Comparison of ENCODE assay signal across 9 mouse cellular contexts in genomic region chr17:12990567-12991145, GRCm38 (mm10). TPM values are rescaled to one million over a fixed set of nuclear protein-coding genes. Genes with fewer than 3 reads are reported as not detected.
DNase-seq lines count a peak whose midpoint lies in the region; ATAC-seq and TF ChIP-seq lines count a peak whose summit lies in the region.
"Had no signal": no experiment of that assay in that cellular context is flagged by ENCODE, and none has a peak within 500 bp of the region (broad histone marks: within the 10 kb centered on the region; RNA-seq: fewer than 3 reads in every experiment).

No protein-coding gene starts in this region.

- ATAC-seq in lung, embryonic 16.5 days (ENCODE audit: low read depth), result no peak
- no peak for ATAC-seq in embryonic facial prominence, embryonic 13.5 days (ENCODE audit: insufficient number of reproducible peaks, insufficient read depth, low FRiP score, low TSS enrichment, low read depth)

- H3K36me3 ChIP-seq in lung, embryonic 16.5 days (ENCODE audit: control insufficient read depth, insufficient read depth, low read length), result peaks cover 6% of the 10 kb centered on the region; the same call in 1 of the 2 replicates
- H3K36me3 ChIP-seq in embryonic facial prominence, embryonic 13.5 days, result peaks cover 16% of the 10 kb centered on the region
- H3K36me3 ChIP-seq in limb, embryonic 10.5 days, result peaks cover 33% of the 10 kb centered on the region
- H3K36me3 ChIP-seq in small intestine, adult 2 months (ENCODE audit: control insufficient read depth, insufficient read depth, low read length), result 0 out of 2 replicates have a peak, but pooled peaks cover 1% of the 10 kb centered on the region

- H3K9me3 ChIP-seq in lung, embryonic 16.5 days (ENCODE audit: control insufficient read depth, low read length), result no peaks in the 10 kb centered on the region
- no peaks in the 10 kb centered on the region for H3K9me3 ChIP-seq in embryonic facial prominence, embryonic 13.5 days
- H3K9me3 ChIP-seq in limb, embryonic 10.5 days (replicated peaks), result no peaks in the 10 kb centered on the region

- H3K4me3 ChIP-seq in lung, embryonic 16.5 days (ENCODE audit: low read length), result peak overlapping the region; percentile 100
- H3K4me3 ChIP-seq in embryonic facial prominence, embryonic 13.5 days, result peak overlapping the region; percentile 96
- peak overlapping the region; percentile 99 for H3K4me3 ChIP-seq in limb, embryonic 10.5 days
- H3K4me3 ChIP-seq in small intestine, adult 2 months (ENCODE audit: low read depth, low read length), result peak overlapping the region; percentile 73

- intact Hi-C loops in left cerebral cortex, postnatal 36 days (cut with DNase I), result loop anchor here (5.0 kb wide), 1 partner anchor 73 kb away; the partner anchor contains the start of genes Mrpl18 and Tcp1

- no peak overlapping the region for H3K27ac ChIP-seq in lung, embryonic 16.5 days (ENCODE audit: low read length)
- peak overlapping the region; percentile 100 for H3K27ac ChIP-seq in embryonic facial prominence, embryonic 13.5 days
- peak overlapping the region; percentile 100; the same call in 1 of the 2 replicates for H3K27ac ChIP-seq in limb, embryonic 10.5 days
- H3K27ac ChIP-seq in small intestine, adult 2 months (ENCODE audit: insufficient read depth, low read depth, low read length), result no peak overlapping the region

- WGBS in lung, embryonic 16.5 days, result 34% methylated on average over 8 of the region's 8 CpGs
- WGBS in embryonic facial prominence, embryonic 13.5 days, result 59% methylated on average over 8 of the region's 8 CpGs
- WGBS in limb, embryonic 10.5 days, result 76% methylated on average over 8 of the region's 8 CpGs
- WGBS in small intestine, adult 2 months, result 13% methylated on average over 8 of the region's 8 CpGs

- peaks cover 5% of the 10 kb centered on the region; the same call in 1 of the 2 replicates for H3K4me1 ChIP-seq in lung, embryonic 16.5 days (replicated peaks; ENCODE audit: control insufficient read depth, insufficient read depth, low read length)
- H3K4me1 ChIP-seq in embryonic facial prominence, embryonic 13.5 days, result peaks cover 7% of the 10 kb centered on the region
- H3K4me1 ChIP-seq in limb, embryonic 10.5 days, result peaks cover 5% of the 10 kb centered on the region
- H3K4me1 ChIP-seq in small intestine, adult 2 months (ENCODE audit: control insufficient read depth, insufficient read depth, insufficient read length, low read length), result peaks cover 2% of the 10 kb centered on the region; the same call in 1 of the 2 replicates

- no peak for TF ChIP-seq POLR2A in small intestine, adult 2 months (IDR thresholded peaks at IDR 0.05; ENCODE audit: low read depth, low read length)

- H3K9ac ChIP-seq in lung, embryonic 16.5 days (ENCODE audit: low read length), result peak overlapping the region; percentile 100
- H3K9ac ChIP-seq in embryonic facial prominence, embryonic 13.5 days, result peak overlapping the region; percentile 100

- H3K27me3 ChIP-seq in lung, embryonic 16.5 days (ENCODE audit: control insufficient read depth, insufficient read depth, low read depth, low read length), result no peaks in the 10 kb centered on the region
- no peaks in the 10 kb centered on the region for H3K27me3 ChIP-seq in embryonic facial prominence, embryonic 13.5 days
- H3K27me3 ChIP-seq in limb, embryonic 10.5 days (ENCODE audit: low read depth, poor library complexity, severe bottlenecking), result no peaks in the 10 kb centered on the region
- H3K27me3 ChIP-seq in small intestine, adult 2 months (ENCODE audit: control insufficient read depth, insufficient read depth, low read length), result no peaks in the 10 kb centered on the region

- peak overlapping the region; percentile 63 for H3K4me2 ChIP-seq in lung, embryonic 16.5 days (ENCODE audit: low read depth, low read length)
- peak overlapping the region; percentile 77 for H3K4me2 ChIP-seq in embryonic facial prominence, embryonic 13.5 days

- DNase-seq in lung, adult 18-20 months, result no peak
- DNase-seq in limb, embryonic 10.5 days (ENCODE audit: low spot score), result no peak
- no peak for DNase-seq in right cerebral cortex, postnatal 25 days
- no peak for DNase-seq in frontal cortex, adult 2 months (ENCODE audit: extremely low spot score in 1 of 2, low spot score in 1 of 2)
- no peak for DNase-seq in left cerebral cortex, postnatal 36 days (ENCODE audit: low spot score in 2 of 2)
- DNase-seq: right cerebral cortex, adult 18-20 months had no signal

- TF ChIP-seq CTCF in small intestine, adult 2 months (IDR thresholded peaks at IDR 0.05; ENCODE audit: extremely low read depth, insufficient read length, insufficient replicate concordance, low read depth, low read length), result no peak

RNA-seq across cellular contexts. Expression of gene Wtap, which starts 3.3 kb away (rescaled TPM):
- 126 and 128 TPM in 2 replicates for polyA plus RNA-seq in lung, embryonic 16.5 days (2015; fragmentation: Nextera tagmentation; extraction: Ambion mirVana)
- 156 and 166 TPM in 2 replicates for polyA plus RNA-seq in embryonic facial prominence, embryonic 13.5 days (2015; fragmentation: Nextera tagmentation; extraction: Ambion mirVana)
- 123 and 140 TPM in 2 replicates for polyA plus RNA-seq in limb, embryonic 10.5 days (2016; fragmentation: Nextera tagmentation; extraction: Ambion mirVana)
- polyA plus RNA-seq in small intestine, adult 2 months (2012; rRNA removed), result 4.5 and 11.0 TPM in 2 replicates
- polyA plus RNA-seq in frontal cortex, adult 2 months (2012; rRNA removed), result 53.6 and 66.9 TPM in 2 replicates
- total RNA-seq in left cerebral cortex, postnatal 36 days (2021), result 10 to 100 TPM; 47.6 to 51.5 TPM

RNA-seq across cellular contexts. Expression of gene Sod2, which starts 16.0 kb away (rescaled TPM):
- 102 and 116 TPM in 2 replicates for polyA plus RNA-seq in lung, embryonic 16.5 days (2015; fragmentation: Nextera tagmentation; extraction: Ambion mirVana)
- 78.3 and 78.7 TPM in 2 replicates for polyA plus RNA-seq in embryonic facial prominence, embryonic 13.5 days (2015; fragmentation: Nextera tagmentation; extraction: Ambion mirVana)
- polyA plus RNA-seq in limb, embryonic 10.5 days (2016; fragmentation: Nextera tagmentation; extraction: Ambion mirVana), result 94.4 and 105 TPM in 2 replicates
- polyA plus RNA-seq in small intestine, adult 2 months (2012; rRNA removed), result 511 and 521 TPM in 2 replicates
- polyA plus RNA-seq in frontal cortex, adult 2 months (2012; rRNA removed), result 261 and 282 TPM in 2 replicates
- total RNA-seq in left cerebral cortex, postnatal 36 days (2021), result 100 to 1,000 TPM; 272 to 281 TPM

RNA-seq across cellular contexts. Expression of gene Acat2, which starts 30.1 kb away (rescaled TPM):
- 83.8 and 91.4 TPM in 2 replicates for polyA plus RNA-seq in lung, embryonic 16.5 days (2015; fragmentation: Nextera tagmentation; extraction: Ambion mirVana)
- polyA plus RNA-seq in embryonic facial prominence, embryonic 13.5 days (2015; fragmentation: Nextera tagmentation; extraction: Ambion mirVana), result 182 and 218 TPM in 2 replicates
- polyA plus RNA-seq in limb, embryonic 10.5 days (2016; fragmentation: Nextera tagmentation; extraction: Ambion mirVana), result 343 and 357 TPM in 2 replicates
- 5.3 and 7.9 TPM in 2 replicates for polyA plus RNA-seq in small intestine, adult 2 months (2012; rRNA removed)
- 40.0 and 45.0 TPM in 2 replicates for polyA plus RNA-seq in frontal cortex, adult 2 months (2012; rRNA removed)
- 10 to 100 TPM; 52.7 to 68.9 TPM for total RNA-seq in left cerebral cortex, postnatal 36 days (2021)

RNA-seq across cellular contexts. Expression of gene Acat3, which starts 50.3 kb away (rescaled TPM):
- 0.87 and 0.92 TPM in 2 replicates for polyA plus RNA-seq in lung, embryonic 16.5 days (2015; fragmentation: Nextera tagmentation; extraction: Ambion mirVana)
- 0.65 and 1.5 TPM in 2 replicates for polyA plus RNA-seq in embryonic facial prominence, embryonic 13.5 days (2015; fragmentation: Nextera tagmentation; extraction: Ambion mirVana)
- polyA plus RNA-seq in limb, embryonic 10.5 days (2016; fragmentation: Nextera tagmentation; extraction: Ambion mirVana), result 0.98 and 1.3 TPM in 2 replicates
- polyA plus RNA-seq in small intestine, adult 2 months (2012; rRNA removed), result 0.38 TPM in 1 of 2 replicates, not detected in the other
- polyA plus RNA-seq in frontal cortex, adult 2 months (2012; rRNA removed), result 4.1 and 6.0 TPM in 2 replicates
- total RNA-seq in left cerebral cortex, postnatal 36 days (2021), result 1 to 10 TPM; 3.9 to 4.3 TPM

Comparison
In these comparisons a context has a peak if more than half of its experiments do, and no peak if none do; other contexts are left out.
1. H3K27ac ChIP-seq: peak in embryonic facial prominence, embryonic 13.5 days (single experiment) and limb, embryonic 10.5 days (single experiment); none in lung, embryonic 16.5 days (single experiment) and small intestine, adult 2 months (single experiment).
2. Peak in every context shown above with its lines, with median percentiles within 50 percentile points of each other: H3K4me3 ChIP-seq.